In the genomic region with DNA sequence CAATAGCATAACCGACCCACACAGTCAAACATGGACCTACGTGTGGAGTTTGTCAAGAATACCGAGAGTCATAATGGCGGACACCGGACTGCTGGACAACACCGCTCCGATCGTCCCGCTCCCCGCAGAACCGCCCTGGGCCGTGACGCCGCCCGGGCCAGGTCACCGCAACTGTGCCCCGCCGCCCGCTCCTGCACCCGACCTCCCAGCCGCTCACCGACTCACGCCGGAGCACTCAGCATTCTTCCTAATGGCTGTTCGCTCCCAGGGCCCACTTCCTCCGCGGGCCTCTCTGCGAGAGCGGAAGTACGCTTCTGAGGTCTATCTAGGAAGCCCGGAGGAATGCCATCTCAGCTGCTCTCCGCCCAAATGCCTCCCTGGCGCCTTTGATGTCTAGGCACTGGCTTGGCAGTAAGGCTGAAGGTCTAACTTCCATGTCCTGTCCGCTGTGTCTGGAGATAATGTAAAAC, we compare ENCODE assay signal across 8 mouse cellular contexts. TPM values are rescaled to one million over a fixed set of nuclear protein-coding genes. Genes with fewer than 3 reads are reported as not detected.
DNase-seq lines count a peak whose midpoint lies in the region; ATAC-seq lines count a peak whose summit lies in the region.

TSS of gene Zfp445 (minus strand) at position 310 of the 470 bp plus-strand sequence.

- H3K36me3 ChIP-seq in hindbrain, embryonic 11.5 days (ENCODE audit: control insufficient read depth, insufficient read depth, low read length): peaks cover 16% of the 10 kb centered on the region

- H3K9ac ChIP-seq in hindbrain, embryonic 11.5 days (ENCODE audit: low read depth, low read length): peak within 1 kb of the TSS; percentile 96

- H3K9me3 ChIP-seq in hindbrain, embryonic 11.5 days (ENCODE audit: control insufficient read depth, low read length): no peaks in the 10 kb centered on the region; the same call in 1 of the 2 replicates

- H3K4me1 ChIP-seq in hindbrain, embryonic 11.5 days (replicated peaks; ENCODE audit: control insufficient read depth, insufficient read depth, low read length): no peaks in the 10 kb centered on the region

- WGBS in hindbrain, embryonic 11.5 days: under 1% methylated on average over 34 of the region's 34 CpGs

- H3K27ac ChIP-seq in hindbrain, embryonic 11.5 days (ENCODE audit: low read depth, low read length): peak within 1 kb of the TSS; percentile 65

- peak; percentile 91 for ATAC-seq in hindbrain, embryonic 11.5 days (ENCODE audit: low FRiP score)

- DNase-seq in Muller cell, postnatal 12 days (ENCODE audit: inconsistent ontology term): peak; percentile 93
- peak; percentile 83 for DNase-seq in cerebellum, adult 9-11 months
- DNase-seq in frontal cortex, adult 2 months (ENCODE audit: extremely low spot score in 1 of 2, low spot score in 1 of 2): peak; percentile 50 to 86
- peak; percentile 90 for DNase-seq in hindbrain, embryonic 11.5 days (ENCODE audit: low spot score)
- DNase-seq in layer of hippocampus, postnatal 10 days (ENCODE audit: low spot score in 2 of 2): peak; percentile 74 to 82
- DNase-seq in lung, postnatal 10 days: peak; percentile 86
- DNase-seq in ovary, postnatal 36 days (ENCODE audit: low spot score): peak; percentile 78
- DNase-seq in thymus, postnatal 25 days: peak; percentile 80

- peak within 1 kb of the TSS; percentile 44 for H3K4me2 ChIP-seq in hindbrain, embryonic 11.5 days (replicated peaks; ENCODE audit: low read depth, low read length)

- peak within 1 kb of the TSS; percentile 83 for H3K4me3 ChIP-seq in hindbrain, embryonic 11.5 days (ENCODE audit: low read depth, low read length)

- no peaks in the 10 kb centered on the region for H3K27me3 ChIP-seq in hindbrain, embryonic 11.5 days (ENCODE audit: control insufficient read depth, insufficient read depth, low read length)

RNA-seq across cellular contexts. Expression of gene Zfp445, which starts in this region (rescaled TPM):
- polyA plus RNA-seq in frontal cortex, adult 2 months (2012; rRNA removed): 141 and 158 TPM in 2 replicates
- polyA plus RNA-seq in hindbrain, embryonic 11.5 days (2014; fragmentation: Nextera tagmentation; extraction: Ambion mirVana): 75.0 and 77.3 TPM in 2 replicates
- 100 to 1,000 TPM; 166 to 178 TPM for total RNA-seq in layer of hippocampus, postnatal 10 days (2021)

Comparison
In these comparisons a context has a peak if more than half of its experiments do, and no peak if none do; other contexts are left out.
1. Peak in every context shown above with its lines: DNase-seq, ATAC-seq, H3K4me3 ChIP-seq and H3K27ac ChIP-seq.